Mouse (Mus musculus) right cerebral cortex, postnatal 36 days (tissue): ENCODE results near the gene D17Wsu92e.

Experiments
- DNase-seq, 2 experiments: peaks; one replicate each; pipeline ENCODE4 v3.0.0; 2022; ENCODE audit warnings: low spot score in 2 of 2, mixed read lengths in 1 of 2

The D17Wsu92e gene

DNA sequence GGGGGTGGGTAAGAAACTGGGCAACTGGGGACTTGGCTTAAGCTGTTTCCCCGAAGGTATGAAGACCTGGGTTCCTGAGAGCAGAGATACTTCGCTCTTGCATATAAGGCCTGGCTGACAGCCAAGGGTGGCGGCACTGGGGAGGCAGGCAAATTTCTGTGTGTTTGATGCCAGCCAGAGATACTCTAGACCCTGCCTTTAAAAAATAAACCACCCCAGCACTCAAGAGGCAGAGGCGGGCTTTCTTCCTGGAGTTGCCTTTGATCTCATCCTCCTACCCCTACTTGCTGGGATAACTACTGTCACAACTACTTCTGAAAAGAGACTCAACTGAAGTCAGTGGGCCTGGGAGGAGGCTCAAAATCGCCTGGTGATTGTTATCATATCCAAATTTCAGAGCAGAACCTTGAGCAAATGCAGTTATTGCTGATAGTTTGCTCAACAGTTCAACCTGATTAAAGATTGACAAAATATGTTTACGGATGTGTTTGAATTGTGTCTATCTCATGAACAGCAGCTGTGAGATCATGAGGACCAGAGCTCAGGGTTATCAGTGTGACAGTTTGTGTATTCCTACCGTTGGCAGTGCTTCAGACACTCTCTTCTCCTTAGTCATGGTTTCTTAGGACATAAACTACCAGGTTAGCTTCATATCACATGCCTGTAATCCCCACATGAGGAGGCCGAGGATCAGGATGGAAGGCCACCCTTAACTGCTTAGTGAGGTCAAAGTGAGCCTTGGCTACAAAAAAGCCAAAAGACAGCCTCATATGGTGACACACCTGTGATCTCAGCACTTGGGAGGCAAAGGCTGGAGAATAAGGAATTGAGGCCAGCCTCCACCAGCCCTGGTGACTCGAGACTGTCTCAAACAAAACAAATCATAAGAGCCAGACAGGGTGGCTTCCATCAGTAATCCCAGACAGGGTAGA is 1.2 kb upstream of the D17Wsu92e start:
- DNase-seq = no peak

DNA sequence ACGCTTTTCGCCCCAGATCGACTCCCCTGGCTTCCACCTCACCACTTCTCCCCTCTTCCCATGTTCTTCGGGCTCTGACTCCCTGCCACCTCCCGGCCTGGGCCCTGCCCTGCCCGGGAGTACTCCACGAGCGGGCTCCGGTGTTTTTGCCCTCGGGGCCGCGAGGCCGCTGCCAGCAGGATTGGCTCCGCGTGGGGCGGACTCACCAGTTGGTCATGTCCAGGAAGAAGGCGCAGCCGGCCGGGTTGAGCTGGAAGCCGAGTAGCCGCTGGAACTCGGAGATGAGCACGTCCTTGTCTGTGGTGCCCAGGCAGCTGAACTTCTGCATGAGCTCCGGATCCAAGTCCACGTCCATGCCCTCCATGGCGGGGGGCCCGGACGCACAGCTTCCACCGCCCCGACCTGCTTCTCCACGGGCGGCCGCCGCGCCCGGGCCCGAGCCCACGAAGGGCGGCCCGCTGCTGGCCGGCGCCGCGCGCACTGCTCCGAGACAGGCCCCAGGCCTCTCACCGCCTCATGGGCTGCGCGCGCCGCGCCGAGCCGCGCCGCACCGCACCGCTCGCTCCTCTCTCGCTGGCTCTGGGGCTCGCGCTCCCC is 379 bp downstream of the D17Wsu92e start:
- DNase-seq = peak; percentile 33 to 39

DNA sequence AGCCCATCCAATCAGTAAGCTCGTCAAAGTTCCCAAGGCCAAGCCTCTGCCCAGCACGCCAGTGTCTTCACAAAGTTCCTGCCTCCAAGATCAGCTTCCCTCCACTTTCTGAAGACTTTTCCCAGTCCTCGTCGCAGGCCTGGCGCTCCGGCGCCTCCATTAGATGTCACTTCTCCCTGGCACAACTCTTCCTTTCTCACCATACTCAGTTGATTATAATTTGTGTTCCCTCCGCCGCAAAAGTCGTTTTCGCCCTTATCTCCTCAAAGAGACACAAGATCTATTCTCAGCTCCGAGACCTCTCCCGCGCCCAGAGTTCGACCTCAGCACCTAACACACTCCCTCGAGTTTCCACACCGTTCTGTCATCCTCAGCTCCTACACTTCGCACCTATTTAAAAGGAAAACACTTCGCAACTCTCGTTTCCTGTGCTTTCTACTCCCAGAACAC is 902 bp downstream of the D17Wsu92e start:
- peak in 1 of 2 experiments; percentile 13 for DNase-seq

DNA sequence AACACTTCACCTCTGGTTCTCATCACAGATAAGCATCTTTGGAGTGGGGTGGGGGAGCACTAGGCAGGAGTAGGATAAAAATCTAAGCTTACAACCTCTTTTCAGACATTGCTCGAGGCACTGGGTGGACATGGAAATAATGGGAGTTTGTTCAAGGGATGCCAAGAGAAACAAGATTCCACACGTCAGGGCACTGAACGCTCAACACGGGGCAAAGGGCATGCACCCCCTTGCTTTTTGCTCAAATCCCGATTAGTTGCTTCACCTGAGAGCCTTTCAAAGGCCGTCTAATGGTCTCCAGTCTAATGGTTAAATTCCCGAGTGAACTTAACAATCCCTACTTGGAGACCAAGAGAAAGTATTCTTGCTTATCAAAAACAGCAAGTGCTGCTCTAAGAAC is 1.4 kb downstream of the D17Wsu92e start:
- no peak for DNase-seq

DNA sequence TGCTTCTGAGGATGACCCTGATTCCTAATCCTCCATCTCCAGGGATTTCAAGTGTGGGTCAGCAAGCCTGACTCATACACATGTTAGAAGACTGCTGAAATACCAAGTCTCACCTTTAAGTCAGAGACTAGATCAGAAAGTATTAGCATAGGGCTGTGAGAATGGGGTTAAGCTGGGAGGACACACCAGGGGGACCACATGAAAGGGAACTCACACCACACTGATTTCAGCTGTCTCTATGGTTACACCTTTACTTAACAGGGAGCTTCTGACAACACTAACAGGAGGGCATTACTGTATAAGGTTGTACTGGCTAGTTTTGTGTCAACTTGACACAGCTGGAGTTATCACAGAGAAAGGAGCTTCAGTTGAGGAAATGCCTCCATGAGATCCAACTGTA is 5.8 kb downstream of the D17Wsu92e start:
- no peak for DNase-seq

DNA sequence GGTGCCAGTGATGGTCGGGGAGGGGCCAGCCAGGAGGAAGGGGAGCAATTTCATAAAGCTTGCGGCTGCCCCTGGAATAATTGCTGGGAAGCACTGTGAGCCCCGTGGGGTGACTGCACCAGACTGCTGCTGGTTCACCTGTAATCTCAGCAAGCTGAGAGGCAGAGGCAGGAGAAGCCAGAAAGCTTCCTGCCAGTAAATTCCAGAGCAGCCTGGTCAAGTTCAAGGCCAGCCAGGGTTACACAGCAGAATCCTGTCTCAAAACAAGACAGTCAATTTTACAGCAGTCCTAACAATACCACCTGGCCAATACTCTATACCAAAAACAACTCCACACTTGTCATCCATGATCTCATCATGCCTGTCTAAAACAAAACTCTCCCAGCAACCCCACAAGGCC is 8.5 kb downstream of the D17Wsu92e start:
- no peak for DNase-seq

DNA sequence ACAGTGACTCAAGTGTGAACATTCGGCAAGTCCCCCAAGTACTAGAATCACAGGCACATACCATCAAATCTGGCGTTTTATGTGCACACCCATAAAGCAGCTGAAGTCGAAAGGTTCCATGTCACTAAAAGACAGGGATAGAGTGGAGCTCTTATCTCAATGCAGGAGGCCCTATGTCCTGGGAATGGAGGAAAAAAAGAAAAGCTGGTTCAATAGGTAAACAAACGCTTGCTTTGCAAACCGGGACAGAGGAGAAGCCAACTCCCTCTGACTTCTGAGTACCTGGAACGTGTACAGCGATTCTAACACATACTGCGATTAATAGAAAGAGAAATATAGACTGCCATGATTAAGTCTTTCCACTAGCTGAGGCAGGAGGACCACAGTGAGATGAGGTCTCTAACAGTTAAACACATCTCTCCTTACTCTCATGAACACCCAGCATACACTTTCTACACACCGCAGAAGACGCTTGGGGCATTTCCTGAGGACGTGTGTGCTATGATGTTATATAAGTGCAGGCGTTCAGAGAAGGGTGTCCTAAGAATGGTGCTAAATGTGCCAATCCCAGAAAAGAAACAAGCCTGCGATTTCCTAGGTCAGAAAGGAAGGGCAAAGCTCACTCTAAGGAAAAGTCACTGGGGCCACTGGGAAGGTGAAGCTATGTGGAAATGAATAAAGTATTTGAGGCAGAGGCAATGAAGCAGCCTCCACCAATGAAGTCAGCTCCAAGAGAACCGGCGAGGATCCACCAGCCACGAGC is 9.7 kb downstream of the D17Wsu92e start:
- no peak for DNase-seq

DNA sequence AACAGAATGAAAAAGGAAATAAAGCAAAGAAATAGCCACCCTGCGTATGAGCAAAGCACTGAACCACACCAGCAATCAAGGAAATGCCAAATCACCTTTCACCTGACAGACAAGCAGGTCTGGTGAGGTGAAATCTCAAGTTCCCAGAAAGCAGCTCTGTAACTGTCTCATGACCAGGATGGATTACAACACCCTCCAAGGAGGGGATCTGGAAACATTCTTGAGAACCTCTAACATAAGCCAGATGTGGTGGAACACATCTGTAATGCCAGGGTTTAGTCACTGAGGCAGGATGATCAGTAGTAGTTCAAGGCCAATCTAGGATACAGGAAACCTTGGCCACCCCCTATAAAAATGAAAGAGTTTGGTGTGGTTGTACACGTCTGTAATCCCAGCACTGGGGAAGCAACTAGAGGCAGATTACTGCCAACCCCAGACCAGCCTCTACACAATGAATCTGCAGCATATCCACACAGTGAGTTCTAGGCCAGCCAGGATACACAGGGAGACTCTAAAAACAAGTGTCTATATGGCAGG is 12.8 kb downstream of the D17Wsu92e start:
- DNase-seq = no peak

DNA sequence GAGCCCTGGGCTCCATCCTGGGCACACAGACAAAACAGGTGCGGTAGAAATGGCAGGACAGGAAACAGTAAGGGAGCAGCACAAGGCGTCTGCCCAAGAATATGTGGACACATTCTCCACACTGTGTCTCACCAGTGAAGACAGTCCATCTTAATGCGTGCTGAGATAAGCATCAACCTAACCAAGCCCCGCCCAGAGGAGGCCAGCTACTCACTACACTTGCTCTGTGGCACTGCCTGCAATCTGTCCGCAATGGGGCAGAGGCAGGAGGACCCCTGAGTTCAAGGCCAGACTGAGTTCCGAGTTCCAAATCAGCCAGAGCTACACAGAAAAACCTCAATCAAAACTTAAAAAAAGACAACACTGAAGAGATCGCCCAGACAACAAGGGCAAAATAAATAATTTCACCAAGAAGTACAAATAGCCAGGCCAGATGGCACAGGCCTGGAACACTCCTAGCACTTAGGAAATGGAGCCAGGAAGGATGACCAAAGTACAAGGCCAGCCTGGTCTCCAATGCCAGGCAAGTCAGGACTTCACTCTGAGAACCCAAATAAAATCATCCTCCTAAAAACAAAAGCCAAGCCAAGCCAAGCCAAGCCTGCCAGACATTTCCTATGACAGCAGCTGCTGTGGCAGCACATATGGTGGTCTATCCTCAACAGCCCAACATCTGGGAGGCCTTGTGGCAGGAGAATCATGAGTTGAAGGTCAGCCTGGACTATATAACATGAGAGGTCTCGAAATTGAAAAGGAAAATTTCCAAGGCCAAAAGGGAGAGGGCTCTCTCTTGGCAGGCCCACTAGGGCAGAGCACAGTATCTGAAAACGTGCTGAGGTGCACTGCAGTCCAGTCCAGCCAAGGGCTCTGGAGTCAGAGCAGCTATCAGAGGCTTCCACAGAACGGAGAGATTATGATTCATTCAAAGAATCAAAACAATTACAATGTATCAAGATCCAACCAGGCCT is 15.4 kb downstream of the D17Wsu92e start:
- DNase-seq = no peak

DNA sequence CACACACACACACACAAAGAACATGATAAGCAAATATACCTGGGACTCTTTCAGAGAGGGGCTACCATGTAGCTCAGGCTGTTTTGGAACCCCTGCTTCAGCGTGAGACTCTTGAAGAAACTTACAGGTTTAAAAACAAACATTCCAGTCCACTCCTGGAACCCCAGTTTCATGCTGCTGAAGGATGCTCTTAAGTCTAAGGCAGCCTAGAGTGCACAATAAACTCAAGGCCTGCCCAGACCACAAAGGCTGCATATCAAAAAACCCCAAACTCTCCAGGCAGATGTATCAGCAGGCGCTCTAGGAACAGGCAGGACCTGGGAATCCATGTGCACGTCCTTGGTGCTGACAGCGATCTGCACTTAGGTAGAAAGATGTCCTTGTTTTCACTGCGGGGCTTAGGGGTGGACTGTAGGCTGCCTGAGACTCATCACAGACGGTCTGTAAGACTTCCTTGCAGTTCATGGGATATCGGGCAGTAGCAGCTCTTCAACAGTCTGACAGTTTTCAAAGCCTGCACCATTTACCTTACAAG is 16.2 kb downstream of the D17Wsu92e start:
- DNase-seq = no peak

DNA sequence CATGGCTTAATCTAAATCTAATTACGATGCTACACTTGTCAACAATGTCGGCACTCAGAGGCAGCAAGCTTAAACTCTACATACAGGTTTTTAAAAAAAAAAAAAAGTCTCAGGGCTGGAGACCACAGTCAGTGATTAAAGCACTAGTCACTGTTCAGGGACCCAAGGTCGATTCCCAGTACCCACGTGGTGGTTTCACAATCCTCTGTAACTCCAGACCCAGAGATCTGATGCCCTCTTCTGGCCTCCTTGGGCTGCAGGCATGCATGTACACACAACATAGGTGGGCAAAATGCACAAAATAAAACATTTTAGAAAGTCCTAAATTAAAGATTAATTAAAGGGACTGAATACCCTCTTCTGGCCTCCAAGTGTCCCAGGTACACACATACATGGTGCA is 16.7 kb downstream of the D17Wsu92e start:
- DNase-seq = no peak

DNA sequence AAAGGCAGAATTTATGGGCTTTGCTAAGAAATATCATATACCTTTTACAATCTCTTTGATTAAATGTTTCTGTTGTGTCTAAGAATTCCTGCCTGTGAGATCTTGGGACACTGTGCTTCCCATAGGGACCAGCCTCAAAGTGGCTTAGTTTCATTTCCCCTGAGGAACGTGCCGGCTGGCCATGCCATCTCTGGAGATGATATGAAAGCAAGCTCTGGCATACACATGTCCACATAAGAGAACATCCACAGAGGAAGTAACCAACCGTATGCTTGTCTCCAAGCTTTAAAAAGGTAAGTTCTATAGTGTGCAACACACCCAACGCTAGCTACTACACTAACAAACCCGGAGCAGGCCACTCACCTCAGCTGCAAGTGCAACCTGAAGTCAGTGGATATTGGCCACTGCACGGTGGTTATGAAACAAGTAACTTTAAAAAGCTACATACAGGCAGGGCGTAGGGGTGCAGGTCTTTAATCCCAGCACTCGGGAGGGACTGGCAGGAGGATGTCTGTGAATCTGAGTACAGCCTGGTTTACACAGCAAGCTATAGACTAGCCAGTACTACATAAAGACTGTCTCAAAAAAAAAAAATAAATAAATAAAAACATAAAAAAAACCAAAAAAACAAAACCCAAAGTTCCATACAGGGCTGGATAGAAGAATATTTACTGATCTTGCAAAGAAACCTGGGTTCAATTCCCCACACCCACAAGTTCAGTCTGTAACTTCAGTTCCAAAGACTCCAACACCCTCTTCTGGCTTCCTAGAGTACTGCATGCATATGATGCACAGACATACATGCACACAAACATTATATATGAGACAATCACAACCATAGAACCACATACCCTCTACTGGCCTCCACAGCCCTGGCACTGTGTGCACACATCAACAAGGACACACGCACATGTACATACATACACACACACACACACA is 19.5 kb downstream of the D17Wsu92e start:
- DNase-seq = no peak

DNA sequence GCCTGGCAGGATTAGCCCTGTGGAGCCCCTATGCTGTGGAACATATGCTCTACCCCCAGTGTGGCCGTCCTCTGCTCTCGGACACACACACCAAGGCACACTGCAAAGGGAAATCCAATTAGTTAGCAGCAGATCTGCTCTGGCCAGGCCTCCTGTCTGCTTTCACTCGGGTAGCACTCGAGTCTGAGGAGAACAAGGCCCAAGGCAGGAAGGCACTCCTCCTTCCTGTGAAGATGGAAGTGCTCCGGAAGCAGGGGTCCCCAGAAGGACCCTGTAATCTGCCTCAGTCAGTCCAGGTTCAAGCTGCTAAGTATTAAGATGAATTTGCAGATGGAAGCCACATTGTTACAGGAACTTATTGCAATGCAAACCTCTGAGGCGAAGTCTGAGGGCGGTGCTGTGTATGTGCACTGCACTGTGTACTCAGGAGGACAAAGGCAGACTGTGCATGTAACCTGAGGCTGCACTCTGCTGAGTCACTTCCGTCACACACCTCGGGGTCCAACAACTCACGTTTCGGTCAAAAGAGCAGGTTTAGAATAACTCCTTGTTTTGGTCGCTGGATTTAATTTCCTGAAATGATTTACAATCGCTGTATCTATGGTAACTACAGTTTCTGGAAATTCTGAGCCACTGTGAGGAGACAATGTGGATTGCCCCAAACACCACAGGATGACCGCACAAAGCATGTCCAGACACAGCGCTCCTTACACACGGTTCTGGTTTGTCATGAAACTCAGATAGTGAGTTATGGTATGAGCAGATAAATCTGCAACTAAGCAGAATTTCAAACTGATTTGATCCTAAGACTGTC is 20.5 kb downstream of the D17Wsu92e start:
- no peak for DNase-seq

DNA sequence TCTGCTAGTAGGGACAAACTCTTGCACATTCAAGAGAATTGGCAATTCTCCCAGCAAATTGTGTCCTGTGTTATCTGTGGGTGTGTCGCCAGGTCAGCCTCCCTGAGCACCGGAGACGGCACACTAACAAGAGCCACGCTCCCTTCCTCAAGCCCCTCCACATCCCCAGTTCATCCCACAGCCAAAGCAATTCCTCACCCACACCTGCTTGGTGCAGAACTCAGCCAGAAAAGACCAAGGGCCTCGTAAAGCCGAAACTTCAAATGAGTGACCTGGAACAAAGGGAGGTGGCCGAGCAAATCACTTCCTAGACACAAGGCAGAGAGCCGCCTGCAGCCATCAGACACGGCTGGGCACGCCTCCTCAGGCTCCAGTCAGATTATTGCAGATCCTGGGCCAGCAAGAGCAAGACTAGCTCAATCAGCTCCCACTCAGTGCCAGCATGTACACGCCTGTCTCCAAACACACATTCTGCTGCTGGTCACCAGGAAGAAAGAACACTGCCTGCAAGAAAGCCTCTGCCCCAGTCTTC is 23.0 kb downstream of the D17Wsu92e start:
- no peak for DNase-seq

DNA sequence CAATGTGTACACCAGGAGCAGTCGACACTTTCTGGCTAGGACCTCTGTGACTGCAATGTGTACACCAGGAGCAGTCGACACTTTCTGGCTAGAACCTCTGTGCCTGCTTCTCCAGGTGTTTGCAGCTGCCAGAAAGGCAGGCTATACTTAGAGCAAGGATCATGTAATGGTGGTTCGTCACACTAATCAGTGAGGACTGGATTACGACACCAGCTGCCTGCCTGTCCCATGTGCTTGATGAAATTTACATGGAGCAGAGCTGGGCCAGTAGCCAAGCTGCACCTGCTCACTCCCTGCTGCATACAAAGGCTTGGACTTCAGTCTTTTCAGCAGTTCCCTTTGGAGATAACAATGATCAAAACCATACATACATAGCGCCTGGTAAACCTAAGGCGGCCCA is 23.7 kb downstream of the D17Wsu92e start:
- no peak for DNase-seq

DNA sequence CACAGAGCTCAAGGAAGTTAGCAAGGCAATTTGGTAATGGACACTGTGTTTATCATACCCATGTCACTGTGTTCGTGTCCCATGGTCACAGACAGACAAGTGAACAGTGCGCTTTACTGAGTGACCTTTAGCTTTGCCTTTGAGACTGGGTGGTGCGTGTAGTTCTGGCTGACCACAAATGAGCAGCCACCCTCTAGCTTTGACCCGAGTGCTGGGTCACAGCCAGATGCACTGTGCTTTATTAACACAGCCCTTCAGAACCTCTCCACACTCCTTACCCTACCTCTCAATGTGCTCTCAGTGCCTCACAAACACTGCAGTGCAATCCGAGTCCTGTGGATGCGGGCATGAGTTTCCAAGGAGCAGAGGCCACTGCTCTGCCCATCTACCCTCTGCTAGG is 27.3 kb downstream of the D17Wsu92e start:
- DNase-seq = no peak

DNA sequence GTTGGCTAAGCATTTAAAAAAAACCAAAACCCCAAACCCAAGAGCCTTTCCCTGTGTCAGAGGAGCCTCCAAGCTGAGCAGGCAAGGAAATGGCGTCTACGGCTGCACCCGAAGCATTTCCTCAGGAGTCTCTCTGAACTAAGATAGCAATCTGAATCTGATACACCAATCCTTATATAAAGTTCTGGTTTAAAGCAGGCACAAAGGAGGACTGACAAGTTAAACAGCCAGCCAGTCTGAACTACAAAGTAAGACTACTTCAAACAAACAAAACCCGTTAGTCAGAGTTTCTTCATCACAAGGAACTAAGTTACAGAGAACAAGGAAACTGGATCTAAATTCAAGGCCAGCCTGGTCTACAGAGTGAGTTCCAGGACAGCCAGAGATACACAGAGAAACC is 27.9 kb downstream of the D17Wsu92e start:
- DNase-seq = no peak

DNA sequence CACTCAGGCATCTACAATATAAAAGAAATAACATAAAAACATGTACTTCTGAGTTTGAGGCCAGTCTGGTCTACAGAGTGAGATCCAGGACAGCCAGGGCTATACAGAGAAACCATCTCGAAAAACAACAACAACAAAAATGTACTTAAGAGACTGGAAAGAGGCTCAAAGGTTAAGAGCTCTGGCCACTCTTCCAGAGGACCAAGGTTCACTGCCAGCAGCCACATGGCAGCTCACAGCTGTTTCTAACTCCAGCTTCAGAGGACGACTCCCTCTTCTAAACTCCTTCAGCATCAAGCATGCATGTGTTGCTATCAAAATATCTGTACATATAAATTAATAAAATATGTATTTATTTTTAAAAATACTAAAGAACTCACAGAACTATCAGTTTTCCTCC is 28.9 kb downstream of the D17Wsu92e start:
- no peak for DNase-seq
